Mouse (Mus musculus) thymus, adult 2 months (tissue): Measurements from ENCODE around the gene Tmem182.

Experiments used
- CTCF ChIP-seq: fragments of 200-500 bp; IDR thresholded peaks from 2 replicates; pipeline ENCODE4 v1.5.1; 2012; ENCODE audit warnings: mild to moderate bottlenecking, control low read depth, low read length, moderate library complexity, borderline replicate concordance; ENCODE audit not compliant: control insufficient read depth, poor library complexity, insufficient read depth; ENCODE audit errors: extremely low read depth
- POLR2A ChIP-seq: fragments of 200-500 bp; IDR thresholded peaks from 2 replicates; pipeline ENCODE4 v1.6.1; 2012; ENCODE audit warnings: mild to moderate bottlenecking, low read length, control low read depth, moderate library complexity; ENCODE audit not compliant: control insufficient read depth, poor library complexity, insufficient read depth; ENCODE audit errors: extremely low read depth

DNA sequence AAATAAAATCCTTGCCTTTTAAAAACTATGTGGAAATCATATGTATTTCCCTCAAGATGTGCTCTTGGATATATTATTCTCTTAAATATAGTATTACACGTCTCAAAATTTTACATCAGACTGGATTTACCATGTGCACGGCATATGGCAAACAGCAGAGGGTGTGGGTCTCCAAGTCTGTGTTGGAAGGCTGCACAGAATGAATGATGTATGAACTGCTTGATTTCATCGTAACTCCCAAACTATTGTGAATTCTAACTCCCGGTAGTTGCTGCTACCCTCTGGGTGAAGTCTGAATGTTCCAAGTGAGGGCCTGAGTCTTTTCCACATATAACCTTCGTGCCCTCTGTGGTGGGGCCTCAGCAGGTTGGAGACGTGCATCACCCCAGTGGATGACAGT, 16.4 kb upstream of the Tmem182 start:
- TF ChIP-seq CTCF (no peak), POLR2A (no peak)
